Mouse (Mus musculus) MEL (cell line): ENCODE measurements around the gene Trim8. TPM values are rescaled to one million over a fixed set of nuclear protein-coding genes. Genes with fewer than 3 reads are reported as not detected.
A peak's percentile ranks its signal among the peaks of the same experiment; 100 is the strongest.

Experiments
- DNase-seq: peaks from one replicate; pipeline ENCODE4 v3.0.0; 2011; ENCODE audit warnings: low read depth, low spot score
- H3K27ac ChIP-seq: 2 replicates; pipeline ENCODE4 v1.5.1; 2012; ENCODE audit warnings: low read depth, mild to moderate bottlenecking, control low read depth, low read length, moderate library complexity; ENCODE audit not compliant: control insufficient read depth
- H3K27me3 ChIP-seq, 2 experiments: fragments of 150-350 bp in 1 of 2; sonication (generic) in 1 of 2; 2 replicates each; pipeline ENCODE4 v1.6.1; 2012; ENCODE audit warnings: low read length in 2 of 2, mild to moderate bottlenecking in 2 of 2, improper control_type of control experiment in 1 of 2, moderate library complexity in 1 of 2; ENCODE audit not compliant: insufficient read depth in 2 of 2, control insufficient read depth in 1 of 2
- H3K36me3 ChIP-seq, 2 experiments: 2 replicates each; pipeline ENCODE4 v1.6.1; 2012 to 2014; ENCODE audit warnings: low read length in 2 of 2, improper control_type of control experiment in 1 of 2, inconsistent platforms in 1 of 2, mild to moderate bottlenecking in 1 of 2; ENCODE audit not compliant: insufficient read depth in 2 of 2, control insufficient read depth in 1 of 2
- H3K4me1 ChIP-seq, 2 experiments: fragments of 150-350 bp in 1 of 2; sonication (generic) in 1 of 2; 2 replicates each; pipeline ENCODE4 v1.6.1; 2012; ENCODE audit warnings: low read length in 2 of 2, improper control_type of control experiment in 1 of 2, mild to moderate bottlenecking in 1 of 2; ENCODE audit not compliant: insufficient read depth in 2 of 2, control insufficient read depth in 1 of 2
- H3K4me3 ChIP-seq, 2 experiments: fragments of 150-350 bp in 1 of 2; sonication (generic) in 1 of 2; 2 replicates each; pipeline ENCODE4 v1.5.1; 2012; ENCODE audit warnings: low read depth in 2 of 2, low read length in 2 of 2, mild to moderate bottlenecking in 2 of 2, moderate library complexity in 2 of 2, control low read depth in 1 of 2, improper control_type of control experiment in 1 of 2; ENCODE audit not compliant: control insufficient read depth in 1 of 2, insufficient read depth in 1 of 2
- H3K79me2 ChIP-seq: 2 replicates; pipeline ENCODE4 v1.6.1; 2012; ENCODE audit warnings: mild to moderate bottlenecking, low read length, moderate library complexity; ENCODE audit not compliant: control insufficient read depth, poor library complexity, insufficient read depth
- H3K9ac ChIP-seq: 2 replicates; pipeline ENCODE4 v1.6.1; 2012; ENCODE audit warnings: low read depth, mild to moderate bottlenecking, control low read depth, low read length, moderate library complexity; ENCODE audit not compliant: control insufficient read depth, poor library complexity, severe bottlenecking
- H3K9me3 ChIP-seq: fragments of 150-350 bp; sonication (generic); replicated peaks from 2 replicates; pipeline ENCODE4 v1.6.1; 2012; ENCODE audit warnings: mild to moderate bottlenecking, low read length, improper control_type of control experiment, moderate library complexity; ENCODE audit not compliant: insufficient read depth
- BHLHE40 ChIP-seq: IDR thresholded peaks from 2 replicates; pipeline ENCODE4 v1.6.1; 2012; ENCODE audit warnings: low read depth, mild to moderate bottlenecking, inconsistent platforms, low read length, improper control_type of control experiment, borderline replicate concordance
- CTCF ChIP-seq, 3 experiments: IDR thresholded peaks in 2 of 3; conservative IDR thresholded peaks in 1 of 3; 2 replicates each; pipeline ENCODE4 v1.5.1; 2011 to 2012; ENCODE audit warnings: low read length in 3 of 3, low read depth in 2 of 3, mild to moderate bottlenecking in 2 of 3, improper control_type of control experiment in 1 of 3, inconsistent platforms in 1 of 3, mixed read lengths in 1 of 3, moderate library complexity in 1 of 3; ENCODE audit not compliant: control insufficient read depth in 1 of 3, insufficient read depth in 1 of 3, poor library complexity in 1 of 3, severe bottlenecking in 1 of 3
- E2F4 ChIP-seq: IDR thresholded peaks from 2 replicates; pipeline ENCODE4 v1.6.1; 2011; ENCODE audit warnings: low read depth, low read length, improper control_type of control experiment, borderline replicate concordance
- ELF1 ChIP-seq: IDR thresholded peaks from 2 replicates; pipeline ENCODE4 v1.6.1; 2014; ENCODE audit warnings: low read depth, mild to moderate bottlenecking, inconsistent platforms, low read length, improper control_type of control experiment, moderate library complexity
- EP300 ChIP-seq, 2 experiments: IDR thresholded peaks; 2 replicates each; pipeline ENCODE4 v1.6.1; 2011; ENCODE audit warnings: improper control_type of control experiment in 2 of 2, low read length in 2 of 2, low read depth in 1 of 2, mild to moderate bottlenecking in 1 of 2
- ETS1 ChIP-seq: IDR thresholded peaks from 2 replicates; pipeline ENCODE4 v1.6.1; 2012; ENCODE audit warnings: low read depth, mild to moderate bottlenecking, inconsistent platforms, low read length, improper control_type of control experiment, moderate library complexity
- GABPA ChIP-seq: IDR thresholded peaks from 2 replicates; pipeline ENCODE4 v1.6.1; 2012; ENCODE audit warnings: low read depth, mild to moderate bottlenecking, inconsistent platforms, low read length, improper control_type of control experiment, moderate library complexity
- GATA1 ChIP-seq: IDR thresholded peaks from 2 replicates; pipeline ENCODE4 v1.6.1; 2011; ENCODE audit warnings: low read depth, low read length, improper control_type of control experiment
- JUND ChIP-seq: IDR thresholded peaks from 2 replicates; pipeline ENCODE4 v1.6.1; 2011; ENCODE audit warnings: low read depth, mild to moderate bottlenecking, improper control_type of control experiment, low read length
- MAX ChIP-seq: IDR thresholded peaks from 2 replicates; pipeline ENCODE4 v1.6.1; 2011; ENCODE audit warnings: low read length, improper control_type of control experiment
- MEF2A ChIP-seq: IDR thresholded peaks from 2 replicates; pipeline ENCODE4 v1.6.1; 2014; ENCODE audit warnings: low read depth, mild to moderate bottlenecking, inconsistent platforms, low read length, improper control_type of control experiment; ENCODE audit not compliant: poor library complexity, insufficient replicate concordance, severe bottlenecking; ENCODE audit errors: extremely low read depth
- MXI1 ChIP-seq: IDR thresholded peaks from 2 replicates; pipeline ENCODE4 v1.6.1; 2011; ENCODE audit warnings: mild to moderate bottlenecking, low read depth, low read length, improper control_type of control experiment
- MYB ChIP-seq: IDR thresholded peaks from 2 replicates; pipeline ENCODE4 v1.6.1; 2011; ENCODE audit warnings: mild to moderate bottlenecking, low read depth, low read length, improper control_type of control experiment
- NELFE ChIP-seq: IDR thresholded peaks from 2 replicates; pipeline ENCODE4 v1.6.1; 2011; ENCODE audit warnings: low read depth, low read length, improper control_type of control experiment
- NRF1 ChIP-seq: IDR thresholded peaks from 2 replicates; pipeline ENCODE4 v1.6.1; 2014; ENCODE audit warnings: low read depth, mild to moderate bottlenecking, inconsistent platforms, low read length, improper control_type of control experiment, moderate library complexity; ENCODE audit not compliant: poor library complexity, insufficient read depth, severe bottlenecking
- POLR2A ChIP-seq, 2 experiments: IDR thresholded peaks; 2 replicates each; pipeline ENCODE4 v1.6.1; 2011 to 2012; ENCODE audit warnings: low read length in 2 of 2, mild to moderate bottlenecking in 2 of 2, control low read depth in 1 of 2, improper control_type of control experiment in 1 of 2, low read depth in 1 of 2, moderate library complexity in 1 of 2; ENCODE audit not compliant: control insufficient read depth in 1 of 2, insufficient read depth in 1 of 2, poor library complexity in 1 of 2
- POLR2AphosphoS2 ChIP-seq: IDR thresholded peaks from 2 replicates; pipeline ENCODE4 v1.6.1; 2011; ENCODE audit warnings: low read length, improper control_type of control experiment
- POLR2AphosphoS5 ChIP-seq: IDR thresholded peaks from 2 replicates; pipeline ENCODE4 v1.6.1; 2012; ENCODE audit warnings: low read depth, borderline replicate concordance, mild to moderate bottlenecking, inconsistent platforms, low read length, moderate library complexity, mixed read lengths
- RAD21 ChIP-seq: IDR thresholded peaks from 2 replicates; pipeline ENCODE4 v1.6.1; 2011; ENCODE audit warnings: mild to moderate bottlenecking, low read depth, low read length, improper control_type of control experiment
- RCOR1 ChIP-seq: IDR thresholded peaks from 2 replicates; pipeline ENCODE4 v1.6.1; 2012; ENCODE audit warnings: low read depth, mild to moderate bottlenecking, inconsistent platforms, low read length, improper control_type of control experiment
- TAL1 ChIP-seq: IDR thresholded peaks from 2 replicates; pipeline ENCODE4 v1.6.1; 2012; ENCODE audit warnings: mild to moderate bottlenecking, inconsistent platforms, low read length, moderate library complexity, mixed read lengths
- TBP ChIP-seq: IDR thresholded peaks from 2 replicates; pipeline ENCODE4 v1.8.0; 2011; ENCODE audit warnings: low read depth, low read length, improper control_type of control experiment
- UBTF ChIP-seq: IDR thresholded peaks from 2 replicates; pipeline ENCODE4 v1.6.1; 2012; ENCODE audit warnings: low read depth, mild to moderate bottlenecking, inconsistent platforms, low read length, improper control_type of control experiment, moderate library complexity, borderline replicate concordance; ENCODE audit not compliant: insufficient read depth
- USF2 ChIP-seq, 2 experiments: IDR thresholded peaks; 2 replicates each; pipeline ENCODE4 v1.6.1; 2011 to 2012; ENCODE audit warnings: improper control_type of control experiment in 2 of 2, low read length in 2 of 2, borderline replicate concordance in 1 of 2, inconsistent platforms in 1 of 2, low read depth in 1 of 2, mild to moderate bottlenecking in 1 of 2; ENCODE audit not compliant: insufficient read depth in 1 of 2
- ZKSCAN1 ChIP-seq: IDR thresholded peaks from 2 replicates; pipeline ENCODE4 v1.6.1; 2012; ENCODE audit warnings: low read depth, mild to moderate bottlenecking, inconsistent platforms, low read length, improper control_type of control experiment, moderate library complexity
- ZMIZ1 ChIP-seq: IDR thresholded peaks from 2 replicates; pipeline ENCODE4 v1.6.1; 2012; ENCODE audit warnings: low read depth, mild to moderate bottlenecking, inconsistent platforms, low read length, improper control_type of control experiment, moderate library complexity
- ZNF384 ChIP-seq: IDR thresholded peaks from 2 replicates; pipeline ENCODE4 v1.6.1; 2012; ENCODE audit warnings: low read depth, mild to moderate bottlenecking, inconsistent platforms, low read length, improper control_type of control experiment
- polyA plus RNA-seq, 2 experiments: library from polyadenylated mRNA; stranded (reverse) in 1 of 2; unstranded in 1 of 2; fragments of >175 nt in 1 of 2; fragments of >200 nt in 1 of 2; gene quantifications; 2 replicates each; pipeline versions ENCODE4 v1.2.1 to v1.2.4; 2012; ENCODE audit warnings: low replicate concordance in 2 of 2, low read depth in 1 of 2; ENCODE audit not compliant: insufficient read length in 2 of 2, insufficient read depth in 1 of 2, missing spikeins in 1 of 2
- total RNA-seq: library from RNA; depleted of rRNA; stranded (reverse); fragments of 300-350 nt; gene quantifications from 2 replicates; pipeline ENCODE4 v1.2.3, GENCODE M21; 2012

Trim8 gene
- total and polyA plus RNA-seq, 3 experiments = 19.1 to 57.2 TPM; not detected in 1

DNA sequence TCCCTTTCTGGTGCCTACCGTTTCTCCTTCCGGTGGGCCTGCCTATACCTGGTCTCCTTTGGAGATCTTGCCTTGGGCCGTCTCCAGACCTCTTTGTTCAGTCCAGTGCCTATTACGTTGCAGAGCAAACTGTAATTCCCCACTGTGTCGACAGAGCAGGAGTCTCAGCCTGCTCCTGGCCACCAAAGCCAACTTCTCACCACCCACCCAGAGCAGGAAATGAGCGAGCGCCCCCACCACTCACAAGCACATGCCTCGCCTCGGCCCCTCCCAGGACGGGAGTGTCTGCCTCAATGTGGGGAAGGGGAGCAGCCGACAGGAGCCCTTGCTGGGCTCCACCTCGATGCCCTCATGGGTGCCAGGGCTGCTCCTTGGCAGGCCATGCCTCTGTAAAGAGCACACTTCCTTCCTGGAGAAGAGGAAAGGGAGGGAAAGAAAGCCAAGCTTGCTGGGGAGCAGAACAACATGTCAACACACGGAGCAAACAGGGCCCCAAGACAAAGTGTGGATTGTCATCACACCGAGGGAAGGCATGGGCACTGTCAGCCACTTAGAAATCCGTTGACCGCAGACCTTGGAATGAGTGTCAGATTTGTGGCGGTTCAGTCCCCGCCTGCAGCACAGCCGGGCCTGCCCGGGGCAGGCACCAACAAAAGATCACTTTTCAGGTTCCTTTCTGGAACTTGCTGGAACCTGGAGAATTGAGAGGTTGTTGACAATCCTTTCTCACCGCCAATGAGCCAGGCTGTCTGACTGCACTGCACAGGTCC is 22.0 kb upstream of the Trim8 start:
- DNase-seq = no peak
- H3K9ac ChIP-seq = no peak overlapping the region

DNA sequence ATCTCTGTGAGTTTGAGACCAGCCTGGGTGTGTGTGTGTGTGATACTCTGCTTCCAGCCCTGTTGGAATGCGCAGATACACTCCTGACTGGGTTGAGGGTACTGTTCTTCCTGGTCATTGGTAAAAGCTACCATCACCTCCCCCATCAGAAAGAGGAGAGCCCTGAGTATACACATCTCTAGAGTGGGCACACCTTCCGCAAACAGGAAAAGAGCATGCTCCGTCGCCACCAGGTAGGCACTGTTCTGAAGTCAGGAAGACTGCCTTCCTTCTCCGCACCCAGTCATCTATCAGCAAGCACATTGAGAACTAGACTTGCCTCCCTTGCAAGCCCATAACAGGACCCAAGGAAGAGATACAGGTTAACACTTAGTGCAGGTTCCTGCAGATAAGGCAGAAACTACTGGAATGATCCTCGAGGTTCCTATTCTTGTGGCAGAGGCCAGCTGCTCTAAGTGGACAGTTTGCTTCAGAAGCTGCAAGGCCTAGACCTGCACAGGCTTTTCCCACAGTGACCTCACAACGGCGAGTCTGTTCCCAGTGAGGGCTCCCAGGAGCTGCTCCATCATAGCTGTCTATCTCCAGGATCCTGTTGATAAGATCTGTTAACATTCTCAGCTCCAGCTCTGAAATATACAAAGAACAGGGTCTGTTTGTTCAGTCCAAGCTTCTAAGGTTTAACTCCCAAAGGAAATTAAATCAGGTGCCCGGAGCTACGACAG is 20.7 kb upstream of the Trim8 start:
- no peak overlapping the region for H3K9ac ChIP-seq
- no peak overlapping the region for H3K27ac ChIP-seq
- H3K36me3 ChIP-seq = peaks cover 2 to 14% of the 10 kb centered on the region in 2 experiments; a peak in 3 of 4 replicates
- H3K9me3 ChIP-seq = no peaks in the 10 kb centered on the region
- no peaks in the 10 kb centered on the region for H3K79me2 ChIP-seq
- TF ChIP-seq ZMIZ1 = no peak
- TF ChIP-seq ETS1 = no peak
- no peak for TF ChIP-seq MYB
- no peak for TF ChIP-seq POLR2AphosphoS5
- no peak for TF ChIP-seq NRF1
- TF ChIP-seq MEF2A = no peak
- TF ChIP-seq RAD21 = no peak
- no peak for TF ChIP-seq MXI1
- no peak for TF ChIP-seq EP300 (IDR thresholded peaks at IDR 0.05; ENCODE audit: low read depth in 1 of 2, low read length in 2 of 2)
- no peak for TF ChIP-seq RCOR1
- no peak for TF ChIP-seq JUND
- no peak for TF ChIP-seq GABPA
- TF ChIP-seq ZKSCAN1 = no peak
- TF ChIP-seq POLR2A (IDR thresholded peaks at IDR 0.05; ENCODE audit: control insufficient read depth in 1 of 2, insufficient read depth in 1 of 2, low read depth in 1 of 2, low read length in 2 of 2, poor library complexity in 1 of 2) = no peak
- H3K4me3 ChIP-seq = no peak overlapping the region
- H3K27me3 ChIP-seq = no peaks in the 10 kb centered on the region
- no peak for DNase-seq
- peaks cover 0 to 18% of the 10 kb centered on the region in 2 experiments; a peak in 3 of 4 replicates for H3K4me1 ChIP-seq

More for the DNA sequence above, 22.0 kb upstream of the Trim8 start:
- Histone ChIP-seq H3K27ac (0 out of 2 replicates have a peak overlapping the region, but pooled peaks have one; percentile 30), H3K9me3 (no peaks in the 10 kb centered on the region), H3K79me2 (no peaks in the 10 kb centered on the region), H3K4me3 (no peak overlapping the region), H3K27me3 (no peaks in the 10 kb centered on the region), H3K36me3 (peaks cover 2 to 14% of the 10 kb centered on the region in 2 experiments; a peak in 3 of 4 replicates), H3K4me1 (peaks cover 0 to 18% of the 10 kb centered on the region in 2 experiments; a peak in 3 of 4 replicates)
- TF ChIP-seq NELFE = no peak
- TF ChIP-seq BHLHE40 = no peak
- TF ChIP-seq USF2 (IDR thresholded peaks at IDR 0.05; ENCODE audit: borderline replicate concordance in 1 of 2, insufficient read depth in 1 of 2, low read depth in 1 of 2, low read length in 2 of 2) = no peak
- TF ChIP-seq EP300 (IDR thresholded peaks at IDR 0.05; ENCODE audit: low read depth in 1 of 2, low read length in 2 of 2) = no peak
- TF ChIP-seq CTCF (IDR thresholded peaks at IDR 0.05 in 2 of 3, conservative IDR thresholded peaks at IDR 0.05 in 1 of 3; ENCODE audit: control insufficient read depth in 1 of 3, insufficient read depth in 1 of 3, low read depth in 2 of 3, low read length in 3 of 3, poor library complexity in 1 of 3, severe bottlenecking in 1 of 3) = no peak
- no peak for TF ChIP-seq TAL1
- TF ChIP-seq ZKSCAN1 = no peak
- TF ChIP-seq ZNF384 = no peak
- TF ChIP-seq POLR2AphosphoS5 = no peak
- TF ChIP-seq GATA1 = no peak
- no peak for TF ChIP-seq ETS1
- TF ChIP-seq MEF2A = no peak
- no peak for TF ChIP-seq ELF1
- no peak for TF ChIP-seq TBP
- no peak for TF ChIP-seq UBTF
- no peak for TF ChIP-seq E2F4
- no peak for TF ChIP-seq MAX
- no peak for TF ChIP-seq POLR2AphosphoS2
